Mouse (Mus musculus): ENCODE data around the gene Cenpq. TPM values are rescaled to one million over a fixed set of nuclear protein-coding genes. Genes with fewer than 3 reads are reported as not detected.

Cenpq gene
- 27.3 and 28.1 TPM in 2 replicates for polyA plus RNA-seq (2015; fragmentation: Nextera tagmentation; extraction: Ambion mirVana)

- Histone ChIP-seq H3K9me3 (no peaks in the 10 kb centered on the region), H3K27ac (peak within 1 kb of the TSS; percentile 94), H3K9ac (peak within 1 kb of the TSS; percentile 76), H3K36me3 (peaks cover 24% of the 10 kb centered on the region), H3K27me3 (no peaks in the 10 kb centered on the region), H3K4me3 (peak within 1 kb of the TSS; percentile 67), H3K4me1 (peaks cover 4% of the 10 kb centered on the region), H3K4me2 (replicated peaks) (peak within 1 kb of the TSS; percentile 80)
- under 1% methylated on average over 50 of the region's 50 CpGs for WGBS
- peak; percentile 100 for ATAC-seq (ENCODE audit: low FRiP score, low read depth)
Measured at GRCm38 (mm10) chr17:40934420-40935231, at the start of gene Cenpq, which contains the start of gene Mut. Cenpq (minus strand) TSS chr17:40935047. Mut (plus strand) TSS chr17:40934685.

- H3K4me1 ChIP-seq: no peaks in the 10 kb centered on the region
- no peak overlapping the region for H3K27ac ChIP-seq
- H3K27me3 ChIP-seq: no peaks in the 10 kb centered on the region
- 77% methylated on average over 11 of the region's 11 CpGs for WGBS
- H3K4me3 ChIP-seq: no peak overlapping the region
- H3K4me2 ChIP-seq (replicated peaks): no peak overlapping the region
- H3K36me3 ChIP-seq: no peaks in the 10 kb centered on the region
- no peak for ATAC-seq (ENCODE audit: low FRiP score, low read depth)
- no peak overlapping the region for H3K9ac ChIP-seq
- H3K9me3 ChIP-seq: no peaks in the 10 kb centered on the region
Measured at GRCm38 (mm10) chr17:40977914-40978313, 43.1 kb upstream of the Cenpq start.

GRCm38 (mm10) chr17:40948518-40948917, 13.7 kb upstream of the Cenpq start:
- Histone ChIP-seq H3K9me3 (no peaks in the 10 kb centered on the region), H3K27ac (no peak overlapping the region), H3K4me3 (no peak overlapping the region), H3K36me3 (peaks cover 56% of the 10 kb centered on the region), H3K4me2 (replicated peaks) (no peak overlapping the region), H3K27me3 (no peaks in the 10 kb centered on the region), H3K9ac (no peak overlapping the region), H3K4me1 (no peaks in the 10 kb centered on the region)
- 90% methylated on average over 3 of the region's 3 CpGs for WGBS
- no peak for ATAC-seq (ENCODE audit: low FRiP score, low read depth)

- no peak; the same call in 1 of the 2 replicates for ATAC-seq (ENCODE audit: low FRiP score, low read depth)
- Histone ChIP-seq H3K9ac (peak overlapping the region; percentile 64), H3K4me2 (replicated peaks) (peak overlapping the region; percentile 80), H3K4me3 (peak overlapping the region; percentile 67), H3K9me3 (no peaks in the 10 kb centered on the region), H3K36me3 (peaks cover 26% of the 10 kb centered on the region), H3K27me3 (no peaks in the 10 kb centered on the region), H3K27ac (peak overlapping the region; percentile 94; the same call in 1 of the 2 replicates), H3K4me1 (peaks cover 4% of the 10 kb centered on the region)
- under 1% methylated on average over 14 of the region's 14 CpGs for WGBS
Measured at GRCm38 (mm10) chr17:40933985-40934384, 862 bp downstream of the Cenpq start.

GRCm38 (mm10) chr17:40915499-40915898, 19.3 kb downstream of the Cenpq start:
- H3K27ac ChIP-seq: no peak overlapping the region
- H3K4me2 ChIP-seq (replicated peaks): no peak overlapping the region
- no peaks in the 10 kb centered on the region for H3K27me3 ChIP-seq
- H3K4me1 ChIP-seq: no peaks in the 10 kb centered on the region
- no peak for ATAC-seq (ENCODE audit: low FRiP score, low read depth)
- WGBS: 92% methylated on average over 2 of the region's 2 CpGs
- no peak overlapping the region for H3K4me3 ChIP-seq
- H3K9ac ChIP-seq: no peak overlapping the region
- H3K9me3 ChIP-seq: no peaks in the 10 kb centered on the region
- H3K36me3 ChIP-seq: no peaks in the 10 kb centered on the region

- WGBS: 91% methylated on average over 2 of the region's 2 CpGs
- Histone ChIP-seq H3K4me2 (replicated peaks) (no peak within 1 kb of the TSS), H3K27me3 (no peaks in the 10 kb centered on the region), H3K9ac (no peak within 1 kb of the TSS), H3K4me3 (no peak within 1 kb of the TSS), H3K36me3 (no peaks in the 10 kb centered on the region), H3K9me3 (no peaks in the 10 kb centered on the region), H3K27ac (no peak within 1 kb of the TSS), H3K4me1 (no peaks in the 10 kb centered on the region)
- no peak for ATAC-seq (ENCODE audit: low FRiP score, low read depth)
Measured at GRCm38 (mm10) chr17:40914250-40914649, 20.6 kb downstream of the Cenpq start, which contains the start of gene Glyatl3. Glyatl3 (minus strand) TSS chr17:40914350.

- no peaks in the 10 kb centered on the region for H3K36me3 ChIP-seq
- H3K4me3 ChIP-seq: peak overlapping the region; percentile 2; the same call in 1 of the 2 replicates
- 0 out of 2 replicates have a peak, but pooled peaks cover 4% of the 10 kb centered on the region for H3K4me1 ChIP-seq
- no peak for ATAC-seq (ENCODE audit: low FRiP score, low read depth)
- no peak overlapping the region for H3K27ac ChIP-seq
- 8% methylated on average over 14 of the region's 14 CpGs for WGBS
- H3K9ac ChIP-seq: no peak overlapping the region
- H3K27me3 ChIP-seq: no peaks in the 10 kb centered on the region
- no peaks in the 10 kb centered on the region for H3K9me3 ChIP-seq
- peak overlapping the region; percentile 45 for H3K4me2 ChIP-seq (replicated peaks)
Measured at GRCm38 (mm10) chr17:40904721-40905154, 30.1 kb downstream of the Cenpq start.

GRCm38 (mm10) chr17:40904056-40904597, 30.7 kb downstream of the Cenpq start:
- Histone ChIP-seq H3K4me3 (no peak overlapping the region), H3K4me1 (0 out of 2 replicates have a peak, but pooled peaks cover 4% of the 10 kb centered on the region), H3K9ac (no peak overlapping the region; the same call in 1 of the 2 replicates), H3K4me2 (replicated peaks) (peak overlapping the region; percentile 45), H3K27ac (no peak overlapping the region), H3K9me3 (no peaks in the 10 kb centered on the region), H3K27me3 (no peaks in the 10 kb centered on the region), H3K36me3 (no peaks in the 10 kb centered on the region)
- no peak for ATAC-seq (ENCODE audit: low FRiP score, low read depth)
- 7% methylated on average over 11 of the region's 11 CpGs for WGBS

GRCm38 (mm10) chr17:40903345-40903744, 31.5 kb downstream of the Cenpq start:
- H3K36me3 ChIP-seq: no peaks in the 10 kb centered on the region
- no peak overlapping the region for H3K27ac ChIP-seq
- 66% methylated on average over 4 of the region's 4 CpGs for whole genome bisulfite sequencing
- no peaks in the 10 kb centered on the region for H3K27me3 ChIP-seq
- no peak overlapping the region for H3K9ac ChIP-seq
- no peak for ATAC-seq (ENCODE audit: low FRiP score, low read depth)
- H3K4me1 ChIP-seq: 0 out of 2 replicates have a peak, but pooled peaks cover 4% of the 10 kb centered on the region
- H3K4me3 ChIP-seq: no peak overlapping the region
- no peaks in the 10 kb centered on the region for H3K9me3 ChIP-seq
- no peak overlapping the region for H3K4me2 ChIP-seq (replicated peaks)

GRCm38 (mm10) chr17:40899783-40900363, 35.0 kb downstream of the Cenpq start:
- Histone ChIP-seq H3K9me3 (no peaks in the 10 kb centered on the region), H3K36me3 (no peaks in the 10 kb centered on the region), H3K4me1 (0 out of 2 replicates have a peak, but pooled peaks cover 4% of the 10 kb centered on the region), H3K4me2 (replicated peaks) (no peak overlapping the region), H3K27ac (no peak overlapping the region), H3K4me3 (no peak overlapping the region), H3K9ac (no peak overlapping the region), H3K27me3 (no peaks in the 10 kb centered on the region)
- no peak for ATAC-seq (ENCODE audit: low FRiP score, low read depth)
- 42% methylated on average over 4 of the region's 4 CpGs for WGBS

GRCm38 (mm10) chr17:40896863-40897262, 38.0 kb downstream of the Cenpq start:
- no peaks in the 10 kb centered on the region for H3K36me3 ChIP-seq
- no peak overlapping the region for H3K4me2 ChIP-seq (replicated peaks)
- H3K9ac ChIP-seq: no peak overlapping the region
- no peak overlapping the region for H3K27ac ChIP-seq
- H3K27me3 ChIP-seq: no peaks in the 10 kb centered on the region
- H3K4me1 ChIP-seq: no peaks in the 10 kb centered on the region
- no peak for ATAC-seq (ENCODE audit: low FRiP score, low read depth)
- H3K9me3 ChIP-seq: no peaks in the 10 kb centered on the region
- H3K4me3 ChIP-seq: no peak overlapping the region
- WGBS: 75% methylated on average over 1 of the region's 1 CpGs

Data from limb, embryonic 13.5 days (tissue).